Mouse (Mus musculus): ENCODE measurements around the gene Cend1. TPM values are rescaled to one million over a fixed set of nuclear protein-coding genes. Genes with fewer than 3 reads are reported as not detected.

Cend1 gene
- total RNA-seq, 2 experiments from 2014 or later: not detected

Other genes with a start within 250 kb of the Cend1 start
- gene Hras, start 235.5 kb downstream of the Cend1 start, total RNA-seq (2014; fragmentation: Nextera tagmentation): 73.1 and 108 TPM in 2 replicates
- gene Hras, start 235.5 kb downstream of the Cend1 start, total RNA-seq (2017): 30.1 and 48.6 TPM in 2 replicates
- 4.3 and 6.1 TPM in 2 replicates for gene Lrrc56, start 235.3 kb downstream of the Cend1 start, total RNA-seq (2014; fragmentation: Nextera tagmentation)
- gene Lrrc56, start 235.3 kb downstream of the Cend1 start, total RNA-seq (2017): 0.28 and 0.88 TPM in 2 replicates
- not detected in 2 replicates for gene Lmntd2, start 215.4 kb downstream of the Cend1 start, total RNA-seq (2014; fragmentation: Nextera tagmentation)
- not detected in 2 replicates for gene Lmntd2, start 215.4 kb downstream of the Cend1 start, total RNA-seq (2017)
- 3.1 and 6.4 TPM in 2 replicates for gene Rassf7, start 213.6 kb downstream of the Cend1 start, total RNA-seq (2014; fragmentation: Nextera tagmentation)
- gene Rassf7, start 213.6 kb downstream of the Cend1 start, total RNA-seq (2017): 3.4 and 4.6 TPM in 2 replicates
- gene Phrf1, start 200.7 kb downstream of the Cend1 start, total RNA-seq (2014; fragmentation: Nextera tagmentation): 114 and 119 TPM in 2 replicates
- gene Phrf1, start 200.7 kb downstream of the Cend1 start, total RNA-seq (2017): 53.9 and 79.3 TPM in 2 replicates
- 6.4 and 27.5 TPM in 2 replicates for gene Irf7, start 163.0 kb downstream of the Cend1 start, total RNA-seq (2014; fragmentation: Nextera tagmentation)
- gene Irf7, start 163.0 kb downstream of the Cend1 start, total RNA-seq (2017): 9.7 and 9.9 TPM in 2 replicates
- not detected in 2 replicates for gene Cdhr5, start 152.7 kb downstream of the Cend1 start, total RNA-seq (2014; fragmentation: Nextera tagmentation)
- gene Cdhr5, start 152.7 kb downstream of the Cend1 start, total RNA-seq (2017): not detected in 2 replicates
- not detected in 2 replicates for gene Sct, start 150.4 kb downstream of the Cend1 start, total RNA-seq (2014; fragmentation: Nextera tagmentation)
- gene Sct, start 150.4 kb downstream of the Cend1 start, total RNA-seq (2017): not detected in 2 replicates
- not detected in 2 replicates for gene Drd4, start 137.5 kb downstream of the Cend1 start, total RNA-seq (2014; fragmentation: Nextera tagmentation)
- gene Drd4, start 137.5 kb downstream of the Cend1 start, total RNA-seq (2017): not detected in 2 replicates
- 54.5 and 74.1 TPM in 2 replicates for gene Deaf1, start 101.8 kb downstream of the Cend1 start, total RNA-seq (2014; fragmentation: Nextera tagmentation)
- 11.0 and 32.1 TPM in 2 replicates for gene Deaf1, start 101.8 kb downstream of the Cend1 start, total RNA-seq (2017)
- gene Tmem80, start 101.8 kb downstream of the Cend1 start, total RNA-seq (2014; fragmentation: Nextera tagmentation): 23.0 and 39.1 TPM in 2 replicates
- 9.7 and 17.4 TPM in 2 replicates for gene Tmem80, start 101.8 kb downstream of the Cend1 start, total RNA-seq (2017)
- gene Eps8l2, start 90.6 kb downstream of the Cend1 start, total RNA-seq (2014; fragmentation: Nextera tagmentation): 2.0 TPM in 1 of 2 replicates, not detected in the other
- not detected in 2 replicates for gene Eps8l2, start 90.6 kb downstream of the Cend1 start, total RNA-seq (2017)
- gene Taldo1, start 37.3 kb downstream of the Cend1 start, total RNA-seq (2014; fragmentation: Nextera tagmentation): 327 and 353 TPM in 2 replicates
- 401 and 451 TPM in 2 replicates for gene Taldo1, start 37.3 kb downstream of the Cend1 start, total RNA-seq (2017)
- 26.8 and 33.7 TPM in 2 replicates for gene Gatd1, start 15.4 kb downstream of the Cend1 start, total RNA-seq (2014; fragmentation: Nextera tagmentation)
- 10.9 and 13.9 TPM in 2 replicates for gene Gatd1, start 15.4 kb downstream of the Cend1 start, total RNA-seq (2017)
- 25.9 and 45.2 TPM in 2 replicates for gene Slc25a22, start 8.4 kb upstream of the Cend1 start, total RNA-seq (2014; fragmentation: Nextera tagmentation)
- 3.4 and 6.7 TPM in 2 replicates for gene Slc25a22, start 8.4 kb upstream of the Cend1 start, total RNA-seq (2017)
- gene Pidd1, start 14.5 kb upstream of the Cend1 start, total RNA-seq (2014; fragmentation: Nextera tagmentation): 46.5 and 64.8 TPM in 2 replicates
- 7.5 and 14.3 TPM in 2 replicates for gene Pidd1, start 14.5 kb upstream of the Cend1 start, total RNA-seq (2017)
- 4,458 and 6,012 TPM in 2 replicates for gene Rplp2, start 17.9 kb upstream of the Cend1 start, total RNA-seq (2014; fragmentation: Nextera tagmentation)
- 2,286 and 2,743 TPM in 2 replicates for gene Rplp2, start 17.9 kb upstream of the Cend1 start, total RNA-seq (2017)
- 29.7 and 32.6 TPM in 2 replicates for gene Pnpla2, start 25.7 kb upstream of the Cend1 start, total RNA-seq (2014; fragmentation: Nextera tagmentation)
- 7.1 and 17.8 TPM in 2 replicates for gene Pnpla2, start 25.7 kb upstream of the Cend1 start, total RNA-seq (2017)
- gene Cracr2b, start 31.6 kb upstream of the Cend1 start, total RNA-seq (2014; fragmentation: Nextera tagmentation): not detected in 2 replicates
- gene Cracr2b, start 31.6 kb upstream of the Cend1 start, total RNA-seq (2017): 0.23 TPM in 1 of 2 replicates, not detected in the other
- gene Cd151, start 37.9 kb upstream of the Cend1 start, total RNA-seq (2014; fragmentation: Nextera tagmentation): 20.2 and 24.2 TPM in 2 replicates
- gene Cd151, start 37.9 kb upstream of the Cend1 start, total RNA-seq (2017): 13.2 and 17.6 TPM in 2 replicates
- 77.2 and 78.1 TPM in 2 replicates for gene Polr2l, start 45.6 kb upstream of the Cend1 start, total RNA-seq (2014; fragmentation: Nextera tagmentation)
- 53.3 and 54.9 TPM in 2 replicates for gene Polr2l, start 45.6 kb upstream of the Cend1 start, total RNA-seq (2017)
- gene Tspan4, start 45.7 kb upstream of the Cend1 start, total RNA-seq (2014; fragmentation: Nextera tagmentation): 31.6 and 38.2 TPM in 2 replicates
- 26.0 and 33.9 TPM in 2 replicates for gene Tspan4, start 45.7 kb upstream of the Cend1 start, total RNA-seq (2017)
- 10.5 and 22.5 TPM in 2 replicates for gene Chid1, start 110.4 kb upstream of the Cend1 start, total RNA-seq (2014; fragmentation: Nextera tagmentation)
- gene Chid1, start 110.4 kb upstream of the Cend1 start, total RNA-seq (2017): 31.8 and 44.9 TPM in 2 replicates
- gene Ap2a2, start 132.7 kb upstream of the Cend1 start, total RNA-seq (2014; fragmentation: Nextera tagmentation): 32.0 and 42.0 TPM in 2 replicates
- 27.0 and 35.5 TPM in 2 replicates for gene Ap2a2, start 132.7 kb upstream of the Cend1 start, total RNA-seq (2017)
- 3.4 and 5.8 TPM in 2 replicates for gene Muc6, start 225.8 kb upstream of the Cend1 start, total RNA-seq (2014; fragmentation: Nextera tagmentation)
- gene Muc6, start 225.8 kb upstream of the Cend1 start, total RNA-seq (2017): 0.38 TPM in 1 of 2 replicates, not detected in the other

All from megakaryocyte-erythroid progenitor cell, adult 5-6 weeks (primary cell).